Mouse (Mus musculus) lung, adult 2 months (tissue): Measurements from ENCODE around the gene Lst1.

Experiments
- CTCF ChIP-seq: fragments of 200-500 bp; IDR thresholded peaks from 2 replicates; pipeline ENCODE4 v1.5.1; 2011; ENCODE audit warnings: mild to moderate bottlenecking, low read length, control low read depth; ENCODE audit not compliant: insufficient read depth
- POLR2A ChIP-seq: fragments of 200-500 bp; IDR thresholded peaks from 2 replicates; pipeline ENCODE4 v1.6.1; 2011; ENCODE audit warnings: low read depth, mild to moderate bottlenecking, control low read depth, low read length, borderline replicate concordance; ENCODE audit errors: extremely low read depth

GRCm38 (mm10) chr17:35180093-35180492, 8.1 kb downstream of the Lst1 start:
- TF ChIP-seq CTCF (no peak), POLR2A (no peak)
